Mouse (Mus musculus) embryonic facial prominence, embryonic 14.5 days (tissue): ENCODE measurements around the gene Myl7. TPM values are rescaled to one million over a fixed set of nuclear protein-coding genes. Genes with fewer than 3 reads are reported as not detected.
"Not testable (repeated sequence)": the region's sequence is repeated elsewhere in the genome, so short reads cannot be mapped to it uniquely, and the experiment has no call there.

Experiments used
- ATAC-seq: fragments of 200-750 bp; cut with Nextera tagmentation; 2 replicates; pipeline ENCODE4 v1.8.0; 2017; ENCODE audit warnings: low read depth, moderate number of reproducible peaks, moderate TSS enrichment
- DNase-seq: peaks from one replicate; pipeline ENCODE4 v3.0.0-alpha.2; 2015; ENCODE audit warnings: low spot score
- H3K27ac ChIP-seq: fragments of 300-500 bp; sonication (generic); replicated peaks from 2 replicates; pipeline ENCODE4 v1.5.1; 2014; ENCODE audit warnings: low read depth, mild to moderate bottlenecking, low read length, moderate library complexity
- H3K27me3 ChIP-seq: fragments of 300-500 bp; sonication (generic); replicated peaks from 2 replicates; pipeline ENCODE4 v1.6.1; 2014; ENCODE audit warnings: low read length; ENCODE audit not compliant: control insufficient read depth, insufficient read depth
- H3K36me3 ChIP-seq: fragments of 300-500 bp; sonication (generic); 2 replicates; pipeline ENCODE4 v1.6.1; 2014; ENCODE audit warnings: low read length, mixed read lengths; ENCODE audit not compliant: control insufficient read depth, insufficient read depth
- H3K4me1 ChIP-seq: fragments of 300-500 bp; sonication (generic); 2 replicates; pipeline ENCODE4 v1.6.1; 2014; ENCODE audit warnings: antibody characterized with exemption, low read length; ENCODE audit not compliant: control insufficient read depth, insufficient read depth
- H3K4me2 ChIP-seq: fragments of 300-500 bp; sonication (generic); 2 replicates; pipeline ENCODE4 v1.6.1; 2014; ENCODE audit warnings: low read depth, mild to moderate bottlenecking, low read length, moderate library complexity, mixed read lengths
- H3K4me3 ChIP-seq: fragments of 300-500 bp; sonication (generic); 2 replicates; pipeline ENCODE4 v1.5.1; 2014; ENCODE audit warnings: low read depth, mild to moderate bottlenecking, low read length
- H3K9ac ChIP-seq: fragments of 300-500 bp; sonication (generic); 2 replicates; pipeline ENCODE4 v1.6.1; 2014; ENCODE audit warnings: low read depth, mild to moderate bottlenecking, low read length, moderate library complexity, mixed read lengths
- H3K9me3 ChIP-seq: fragments of 300-500 bp; sonication (generic); 2 replicates; pipeline ENCODE4 v1.6.1; 2016; ENCODE audit warnings: low read length; ENCODE audit not compliant: control insufficient read depth
- WGBS: fragments of 180-500 bp; shearing (Covaris S2); extraction: QIAGEN DNeasy Blood & Tissue Kit; methylation state at CpG from one replicate; pipeline ENCODE4 v1.1.7; 2014; 5-methylcytosine and 5-hydroxymethylcytosine counted together
- polyA plus RNA-seq: library from polyadenylated mRNA; unstranded; fragments of >200 nt; fragmentation: Nextera tagmentation; extraction: Ambion mirVana; gene quantifications from 2 replicates; pipeline ENCODE4 v1.2.1, GENCODE M21; 2014

Gene Myl7
- polyA plus RNA-seq: 0.63 and 1.5 TPM in 2 replicates

DNA sequence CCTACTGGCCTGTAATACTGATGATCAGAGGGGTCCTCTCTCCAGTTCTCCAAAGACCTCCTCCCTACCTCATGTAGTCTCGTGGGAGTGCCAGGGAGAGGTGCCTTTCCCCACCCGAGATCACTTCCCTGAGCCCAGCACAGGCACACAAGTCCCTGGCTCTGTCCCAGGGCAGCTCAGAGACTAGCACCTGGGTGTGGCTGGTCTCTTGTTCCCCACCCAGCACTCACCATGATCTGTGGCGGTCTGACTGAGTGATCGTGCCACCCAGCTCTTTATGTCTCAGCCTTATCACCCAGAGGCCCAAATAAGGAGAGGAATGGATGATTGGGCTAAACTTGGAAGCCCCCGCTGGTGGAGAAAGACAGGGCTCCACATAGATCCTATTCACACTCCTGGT, at the start of gene Myl7:
Gene Myl7, minus strand, starts transcription at position 252 of the 400 bp plus-strand sequence.
- ATAC-seq (no peak), DNase-seq (no peak)
- Histone ChIP-seq H3K9ac (no peak within 1 kb of the TSS), H3K36me3 (no peaks in the 10 kb centered on the region), H3K9me3 (no peaks in the 10 kb centered on the region), H3K27me3 (peaks cover 7% of the 10 kb centered on the region; the same call in 1 of the 2 replicates), H3K4me3 (no peak within 1 kb of the TSS), H3K27ac (no peak within 1 kb of the TSS), H3K4me1 (peaks cover 27% of the 10 kb centered on the region), H3K4me2 (no peak within 1 kb of the TSS)
- WGBS: 61% methylated on average over 5 of the region's 5 CpGs

DNA sequence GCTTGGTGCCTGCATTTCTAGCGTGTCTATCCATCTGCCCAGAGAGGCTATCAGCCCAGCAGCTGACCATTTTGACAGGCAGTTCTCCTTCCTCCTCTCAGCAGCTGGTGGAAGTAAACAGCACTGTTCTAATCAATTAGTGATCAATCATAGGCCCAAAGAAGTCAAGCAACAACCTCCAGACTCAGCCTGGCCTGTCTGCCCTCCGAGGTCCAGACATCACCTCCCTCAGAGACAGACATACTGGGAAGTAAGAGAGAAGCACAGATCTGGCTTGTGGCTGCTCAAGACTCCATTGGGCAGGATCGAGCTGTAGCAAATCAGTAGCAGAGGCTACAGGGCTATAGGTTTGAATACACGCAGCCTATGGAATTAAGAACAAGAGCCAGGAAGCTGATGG, 49.2 kb upstream of the Myl7 start:
- 45% methylated on average over 4 of the region's 4 CpGs for WGBS
- no peak overlapping the region for H3K4me2 ChIP-seq
- ATAC-seq (no peak), DNase-seq (no peak)
- H3K36me3 ChIP-seq: no peaks in the 10 kb centered on the region
- H3K9ac ChIP-seq: no peak overlapping the region
- no peaks in the 10 kb centered on the region for H3K9me3 ChIP-seq
- no peak overlapping the region for H3K27ac ChIP-seq
- no peak overlapping the region for H3K4me3 ChIP-seq
- peaks cover 9% of the 10 kb centered on the region; the same call in 1 of the 2 replicates for H3K4me1 ChIP-seq
- no peaks in the 10 kb centered on the region for H3K27me3 ChIP-seq

DNA sequence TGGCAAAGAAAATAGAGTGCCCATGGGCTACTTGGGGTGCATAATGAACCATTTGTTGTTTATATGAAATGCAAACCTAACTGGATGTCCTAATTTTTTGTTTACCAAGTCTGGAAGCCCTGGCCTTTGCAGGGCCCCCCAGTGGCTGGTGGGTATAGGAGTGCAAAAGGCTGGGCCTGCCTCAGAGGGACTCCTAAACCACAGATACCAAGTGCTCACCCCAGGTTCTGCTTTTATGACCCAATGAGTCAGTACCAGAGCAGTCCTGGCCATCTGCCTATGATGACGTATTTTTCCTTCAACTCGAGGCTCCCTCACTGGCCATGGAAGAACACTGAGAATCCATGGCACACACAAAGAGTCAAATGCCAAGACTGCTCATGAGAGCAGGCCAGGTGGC, 46.5 kb upstream of the Myl7 start:
- WGBS: 78% methylated on average over 2 of the region's 2 CpGs
- DNase-seq (no peak), ATAC-seq (no peak)
- H3K36me3 ChIP-seq: no peaks in the 10 kb centered on the region
- no peak overlapping the region for H3K4me3 ChIP-seq
- no peak overlapping the region for H3K9ac ChIP-seq
- H3K27ac ChIP-seq: no peak overlapping the region
- H3K9me3 ChIP-seq: no peaks in the 10 kb centered on the region
- H3K4me2 ChIP-seq: no peak overlapping the region
- H3K4me1 ChIP-seq: peaks cover 9% of the 10 kb centered on the region; the same call in 1 of the 2 replicates
- H3K27me3 ChIP-seq: no peaks in the 10 kb centered on the region

DNA sequence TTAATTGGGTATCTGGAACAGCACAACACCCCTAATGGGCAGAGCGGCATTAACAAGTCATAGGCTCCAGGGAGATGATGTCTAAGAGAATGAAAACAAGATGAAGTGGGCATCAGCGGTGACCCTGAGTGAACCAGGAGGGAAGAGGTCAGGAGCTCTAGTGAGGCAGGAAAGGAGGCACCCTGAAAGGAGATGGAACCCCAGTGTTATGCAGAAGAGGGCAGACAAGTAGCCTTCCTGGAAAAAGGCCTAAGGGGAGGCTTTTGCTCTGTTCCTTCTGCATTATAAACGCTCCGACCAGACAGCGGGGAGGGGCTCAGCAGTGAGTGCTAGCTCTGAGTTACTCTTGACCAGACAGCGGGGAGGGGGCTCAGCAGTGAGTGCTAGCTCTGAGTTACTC, 44.4 kb upstream of the Myl7 start:
- no peak overlapping the region for H3K4me2 ChIP-seq
- H3K27ac ChIP-seq: no peak overlapping the region
- H3K9me3 ChIP-seq: no peaks in the 10 kb centered on the region
- H3K9ac ChIP-seq: no peak overlapping the region
- no peak for ATAC-seq
- no peak for DNase-seq
- H3K4me1 ChIP-seq: no peaks in the 10 kb centered on the region
- H3K27me3 ChIP-seq: no peaks in the 10 kb centered on the region
- no peak overlapping the region for H3K4me3 ChIP-seq
- no peaks in the 10 kb centered on the region for H3K36me3 ChIP-seq
- 67% methylated on average over 6 of the region's 6 CpGs for WGBS

DNA sequence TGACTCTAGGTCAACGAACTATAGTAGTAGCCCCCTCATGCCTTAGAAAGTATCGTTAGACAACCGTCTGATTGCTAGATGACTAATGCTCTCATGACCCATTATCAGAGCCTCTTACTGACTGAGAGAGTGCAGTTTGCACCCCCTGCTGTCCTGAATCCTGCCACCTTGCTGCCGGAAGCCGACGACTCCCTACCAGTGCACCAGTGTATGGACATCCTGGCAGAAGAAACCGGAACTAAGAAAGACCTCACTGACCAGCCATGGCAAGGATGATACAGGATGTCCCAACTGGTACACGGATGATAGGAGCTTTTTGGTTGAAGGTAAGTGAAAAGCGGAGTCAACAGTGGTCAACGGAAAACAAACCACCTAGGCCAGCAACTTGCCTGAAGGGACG, 35.9 kb upstream of the Myl7 start:
- WGBS: 90% methylated on average over 11 of the region's 11 CpGs
- H3K9me3 ChIP-seq, DNase-seq, ATAC-seq, H3K27me3 ChIP-seq, H3K9ac ChIP-seq, H3K27ac ChIP-seq, H3K4me2 ChIP-seq, H3K36me3 ChIP-seq, H3K4me1 ChIP-seq, H3K4me3 ChIP-seq: not testable (repeated sequence)

DNA sequence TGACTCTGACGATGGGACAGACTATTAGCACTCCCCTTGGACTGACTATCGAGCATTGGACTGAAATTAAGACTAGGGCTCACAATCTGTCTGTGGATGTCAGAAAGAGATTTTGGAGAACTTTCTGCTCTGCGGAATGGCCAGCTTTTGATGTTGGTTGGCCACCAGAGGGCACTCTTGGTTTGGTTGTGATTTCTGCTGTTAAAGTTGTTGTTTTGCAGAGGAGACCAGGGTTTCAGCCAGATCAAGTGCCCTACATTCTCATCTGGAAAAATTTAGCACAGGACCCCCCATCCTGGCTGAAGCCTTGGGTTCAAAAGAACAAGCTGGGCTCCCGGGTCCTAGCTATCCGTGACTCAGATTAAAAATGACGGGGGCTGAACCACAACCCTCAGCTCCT, 33.4 kb upstream of the Myl7 start:
- not testable (repeated sequence) for H3K4me1 ChIP-seq, H3K4me2 ChIP-seq, DNase-seq, H3K36me3 ChIP-seq, H3K4me3 ChIP-seq, ATAC-seq, H3K27ac ChIP-seq, H3K9ac ChIP-seq, H3K27me3 ChIP-seq
- peaks cover 10% of the 10 kb centered on the region; the same call in 1 of the 2 replicates for H3K9me3 ChIP-seq
- WGBS: 81% methylated on average over 6 of the region's 6 CpGs

DNA sequence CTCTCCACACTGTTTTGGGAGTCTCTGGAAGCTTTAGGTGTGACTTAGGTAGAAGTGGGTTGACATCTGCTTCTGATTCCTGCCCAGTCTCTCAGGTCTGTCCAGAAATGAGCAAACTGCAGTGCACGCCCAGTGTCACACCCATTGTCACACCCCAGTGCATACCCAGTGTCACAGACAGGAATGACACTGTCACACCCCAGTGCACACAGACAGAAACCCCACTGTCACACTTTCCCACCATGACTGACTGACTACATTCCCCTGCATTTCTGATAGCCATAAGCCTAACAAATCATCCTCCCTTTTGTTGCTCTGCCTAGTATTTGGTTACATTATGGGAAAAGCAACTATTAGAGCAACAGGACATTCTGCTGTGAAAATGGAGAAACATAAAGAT, 32.0 kb upstream of the Myl7 start:
- no peak overlapping the region for H3K27ac ChIP-seq
- no peak overlapping the region for H3K9ac ChIP-seq
- peaks cover 10% of the 10 kb centered on the region; the same call in 1 of the 2 replicates for H3K9me3 ChIP-seq
- H3K36me3 ChIP-seq: no peaks in the 10 kb centered on the region
- H3K4me1 ChIP-seq: no peaks in the 10 kb centered on the region
- no peak overlapping the region for H3K4me3 ChIP-seq
- H3K27me3 ChIP-seq: no peaks in the 10 kb centered on the region
- whole genome bisulfite sequencing: 40% methylated on average over 1 of the region's 1 CpGs
- ATAC-seq (no peak), DNase-seq (no peak)
- no peak overlapping the region for H3K4me2 ChIP-seq

DNA sequence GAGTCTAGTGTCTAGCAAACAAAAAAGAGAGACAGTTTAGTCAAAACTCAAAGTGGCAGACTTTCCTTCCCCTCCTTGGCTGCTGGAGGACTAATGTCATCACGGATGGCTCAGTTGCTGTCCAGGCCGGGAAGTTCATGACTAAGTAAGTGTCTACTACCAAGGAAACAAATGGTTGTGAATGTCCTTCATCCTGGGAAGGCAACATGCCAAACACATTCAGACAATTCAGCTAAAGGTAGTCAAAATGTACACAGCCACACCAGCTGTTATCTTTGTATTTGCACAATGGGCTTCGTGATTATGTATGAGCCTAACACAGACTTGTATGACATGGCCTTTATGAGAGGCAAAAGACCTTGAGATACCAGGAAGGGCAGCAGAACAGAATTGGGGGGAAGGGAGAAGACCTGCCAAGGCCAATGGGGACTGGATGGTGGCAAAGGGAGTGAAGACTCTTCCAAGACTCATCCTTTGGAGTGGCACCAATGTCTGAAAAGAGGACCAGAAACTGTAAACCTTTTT, 28.2 kb upstream of the Myl7 start:
- no peaks in the 10 kb centered on the region for H3K27me3 ChIP-seq
- DNase-seq: no peak
- H3K9me3 ChIP-seq: 0 out of 2 replicates have a peak, but pooled peaks cover 6% of the 10 kb centered on the region
- ATAC-seq: no peak
- H3K9ac ChIP-seq: no peak overlapping the region
- no peaks in the 10 kb centered on the region for H3K4me1 ChIP-seq
- no peak overlapping the region for H3K4me2 ChIP-seq
- WGBS: 88% methylated on average over 3 of the region's 3 CpGs
- H3K36me3 ChIP-seq: no peaks in the 10 kb centered on the region
- no peak overlapping the region for H3K27ac ChIP-seq
- H3K4me3 ChIP-seq: no peak overlapping the region

DNA sequence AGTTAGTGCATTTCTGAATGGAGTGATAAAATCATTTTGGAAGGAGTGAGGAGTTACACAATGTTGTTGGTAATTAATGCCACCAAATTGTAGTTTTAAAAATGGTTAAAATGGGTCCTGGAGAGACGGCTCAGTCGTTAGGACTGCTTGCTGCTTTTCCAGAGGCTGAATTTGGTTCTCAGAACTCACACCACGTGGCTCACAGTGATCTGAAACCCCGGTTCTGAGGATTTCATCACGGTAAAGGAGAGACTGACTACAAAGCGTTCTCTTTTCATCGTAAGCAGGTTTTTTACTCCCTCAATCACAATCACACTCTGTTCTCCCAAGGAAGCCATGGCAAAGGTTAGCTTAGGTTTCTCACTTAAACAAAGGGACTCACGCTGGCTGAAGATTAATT, 26.1 kb upstream of the Myl7 start:
- no peak for ATAC-seq
- 0 out of 2 replicates have a peak, but pooled peaks cover 4% of the 10 kb centered on the region for H3K4me1 ChIP-seq
- WGBS: 50% methylated on average over 8 of the region's 8 CpGs
- H3K27ac ChIP-seq: no peak overlapping the region
- DNase-seq: no peak
- no peak overlapping the region for H3K9ac ChIP-seq
- no peaks in the 10 kb centered on the region for H3K36me3 ChIP-seq
- H3K4me2 ChIP-seq: no peak overlapping the region
- no peaks in the 10 kb centered on the region for H3K27me3 ChIP-seq
- H3K9me3 ChIP-seq: 0 out of 2 replicates have a peak, but pooled peaks cover 6% of the 10 kb centered on the region
- no peak overlapping the region for H3K4me3 ChIP-seq
